Mouse (Mus musculus) stomach, embryonic 14.5 days (tissue): ENCODE measurements around the gene Gcfc2. TPM values are rescaled to one million over a fixed set of nuclear protein-coding genes. Genes with fewer than 3 reads are reported as not detected.

Experiments used
- ATAC-seq: fragments of 200-750 bp; cut with Nextera tagmentation; 2 replicates; pipeline ENCODE4 v1.8.0; 2017; ENCODE audit warnings: low read depth, moderate TSS enrichment; ENCODE audit not compliant: insufficient number of reproducible peaks, insufficient read depth, low FRiP score
- H3K27ac ChIP-seq: fragments of 300-500 bp; sonication (generic); 2 replicates; pipeline ENCODE4 v1.5.1; 2014; ENCODE audit warnings: mild to moderate bottlenecking, low read length, moderate library complexity, mixed read lengths
- H3K27me3 ChIP-seq: fragments of 300-500 bp; sonication (generic); 2 replicates; pipeline ENCODE4 v1.6.1; 2014; ENCODE audit warnings: low read length, control low read depth, mixed read lengths; ENCODE audit not compliant: control insufficient read depth, insufficient read depth
- H3K36me3 ChIP-seq: fragments of 300-500 bp; sonication (generic); 2 replicates; pipeline ENCODE4 v1.6.1; 2014; ENCODE audit warnings: mild to moderate bottlenecking, control low read depth, low read length, moderate library complexity, mixed read lengths; ENCODE audit not compliant: control insufficient read depth, insufficient read depth
- H3K4me1 ChIP-seq: fragments of 300-500 bp; sonication (generic); 2 replicates; pipeline ENCODE4 v1.6.1; 2014; ENCODE audit warnings: low read length, control low read depth, mixed read lengths; ENCODE audit not compliant: control insufficient read depth, insufficient read depth
- H3K4me2 ChIP-seq: fragments of 300-500 bp; sonication (generic); replicated peaks from 2 replicates; pipeline ENCODE4 v1.6.1; 2014; ENCODE audit warnings: low read depth, low read length, control low read depth
- H3K4me3 ChIP-seq: fragments of 300-500 bp; sonication (generic); 2 replicates; pipeline ENCODE4 v1.5.1; 2014; ENCODE audit warnings: low read depth, low read length, control low read depth
- H3K9ac ChIP-seq: fragments of 300-500 bp; sonication (generic); replicated peaks from 2 replicates; pipeline ENCODE4 v1.6.1; 2014; ENCODE audit warnings: low read depth, mild to moderate bottlenecking, control low read depth, low read length, moderate library complexity, mixed read lengths
- H3K9me3 ChIP-seq: fragments of 300-500 bp; sonication (generic); 2 replicates; pipeline ENCODE4 v1.6.1; 2016; ENCODE audit warnings: low read depth, low read length, control low read depth; ENCODE audit not compliant: control insufficient read depth
- WGBS: fragments of 180-500 bp; shearing (Covaris S2); extraction: QIAGEN DNeasy Blood & Tissue Kit; methylation state at CpG from one replicate; pipeline ENCODE4 v1.1.7; 2014; 5-methylcytosine and 5-hydroxymethylcytosine counted together
- polyA plus RNA-seq: library from polyadenylated mRNA; unstranded; fragments of >200 nt; fragmentation: Nextera tagmentation; extraction: Ambion mirVana; gene quantifications from 2 replicates; pipeline ENCODE4 v1.2.1, GENCODE M21; 2014

The Gcfc2 gene
- polyA plus RNA-seq, result 17.1 and 19.1 TPM in 2 replicates

- ATAC-seq, result peak; percentile 91
- under 1% methylated on average over 56 of the region's 56 CpGs for WGBS
- H3K9me3 ChIP-seq, result no peaks in the 10 kb centered on the region
Measured at GRCm38 (mm10) chr6:81923523-81924142, at the start of gene Gcfc2. Gcfc2 (plus strand) TSS chr6:81923669.

GRCm38 (mm10) chr6:81895678-81896230, 27.7 kb upstream of the Gcfc2 start:
- no peaks in the 10 kb centered on the region for H3K36me3 ChIP-seq
- WGBS, result 79% methylated on average over 2 of the region's 3 CpGs

More at GRCm38 (mm10) chr6:81923523-81924142, at the start of gene Gcfc2:
- Histone ChIP-seq H3K4me2 (peak within 1 kb of the TSS; percentile 59), H3K9ac (peak within 1 kb of the TSS; percentile 79), H3K4me1 (peaks cover 4% of the 10 kb centered on the region; the same call in 1 of the 2 replicates), H3K27me3 (no peaks in the 10 kb centered on the region), H3K27ac (no peak within 1 kb of the TSS; the same call in 1 of the 2 replicates), H3K36me3 (peaks cover 25% of the 10 kb centered on the region), H3K4me3 (peak within 1 kb of the TSS; percentile 86)

GRCm38 (mm10) chr6:81910302-81910855, 13.1 kb upstream of the Gcfc2 start:
- no peak overlapping the region for H3K4me2 ChIP-seq
- H3K9me3 ChIP-seq, result no peaks in the 10 kb centered on the region
- H3K27me3 ChIP-seq, result no peaks in the 10 kb centered on the region
- 85% methylated on average over 25 of the region's 25 CpGs for WGBS
- H3K4me1 ChIP-seq, result no peaks in the 10 kb centered on the region
- no peak overlapping the region for H3K27ac ChIP-seq
- ATAC-seq, result no peak
- H3K9ac ChIP-seq, result no peak overlapping the region
- no peak overlapping the region for H3K4me3 ChIP-seq
- H3K36me3 ChIP-seq, result no peaks in the 10 kb centered on the region

More at GRCm38 (mm10) chr6:81895678-81896230, 27.7 kb upstream of the Gcfc2 start:
- Histone ChIP-seq H3K27me3 (no peaks in the 10 kb centered on the region), H3K4me1 (no peaks in the 10 kb centered on the region), H3K9me3 (no peaks in the 10 kb centered on the region), H3K4me3 (no peak overlapping the region), H3K9ac (no peak overlapping the region), H3K4me2 (no peak overlapping the region), H3K27ac (no peak overlapping the region)
- no peak for ATAC-seq

GRCm38 (mm10) chr6:81911244-81911643, 12.2 kb upstream of the Gcfc2 start:
- Histone ChIP-seq H3K9ac (no peak overlapping the region), H3K36me3 (no peaks in the 10 kb centered on the region), H3K4me1 (no peaks in the 10 kb centered on the region), H3K4me2 (no peak overlapping the region), H3K4me3 (no peak overlapping the region), H3K27me3 (no peaks in the 10 kb centered on the region), H3K9me3 (no peaks in the 10 kb centered on the region), H3K27ac (no peak overlapping the region)
- no peak for ATAC-seq
- WGBS, result 84% methylated on average over 5 of the region's 5 CpGs

- no peak for ATAC-seq
- H3K9ac ChIP-seq, result no peak overlapping the region
- no peaks in the 10 kb centered on the region for H3K36me3 ChIP-seq
- 77% methylated on average over 4 of the region's 4 CpGs for WGBS
- no peak overlapping the region for H3K4me2 ChIP-seq
- H3K27ac ChIP-seq, result no peak overlapping the region
- no peak overlapping the region for H3K4me3 ChIP-seq
- H3K27me3 ChIP-seq, result no peaks in the 10 kb centered on the region
- no peaks in the 10 kb centered on the region for H3K9me3 ChIP-seq
- no peaks in the 10 kb centered on the region for H3K4me1 ChIP-seq
Measured at GRCm38 (mm10) chr6:81911713-81912112, 11.8 kb upstream of the Gcfc2 start.

GRCm38 (mm10) chr6:81912177-81912576, 11.3 kb upstream of the Gcfc2 start:
- no peak for ATAC-seq
- no peaks in the 10 kb centered on the region for H3K4me1 ChIP-seq
- no peak overlapping the region for H3K27ac ChIP-seq
- H3K4me2 ChIP-seq, result no peak overlapping the region
- H3K27me3 ChIP-seq, result no peaks in the 10 kb centered on the region
- WGBS, result 76% methylated on average over 3 of the region's 3 CpGs
- no peaks in the 10 kb centered on the region for H3K9me3 ChIP-seq
- H3K9ac ChIP-seq, result no peak overlapping the region
- H3K4me3 ChIP-seq, result no peak overlapping the region
- no peaks in the 10 kb centered on the region for H3K36me3 ChIP-seq

- peak overlapping the region; percentile 79; the same call in 1 of the 2 replicates for H3K9ac ChIP-seq
- no peaks in the 10 kb centered on the region for H3K27me3 ChIP-seq
- no peak overlapping the region for H3K27ac ChIP-seq
- WGBS, result 12% methylated on average over 5 of the region's 5 CpGs
- no peaks in the 10 kb centered on the region for H3K9me3 ChIP-seq
- no peak for ATAC-seq
- peak overlapping the region; percentile 59 for H3K4me2 ChIP-seq
- peaks cover 26% of the 10 kb centered on the region for H3K36me3 ChIP-seq
- H3K4me1 ChIP-seq, result peaks cover 4% of the 10 kb centered on the region; the same call in 1 of the 2 replicates
- H3K4me3 ChIP-seq, result peak overlapping the region; percentile 86
Measured at GRCm38 (mm10) chr6:81924304-81924703, 835 bp downstream of the Gcfc2 start.

GRCm38 (mm10) chr6:81929402-81929801, 5.9 kb downstream of the Gcfc2 start:
- H3K4me2 ChIP-seq, result no peak overlapping the region
- H3K36me3 ChIP-seq, result peaks cover 59% of the 10 kb centered on the region

More at GRCm38 (mm10) chr6:81929402-81929801, 5.9 kb downstream of the Gcfc2 start:
- no peak overlapping the region for H3K27ac ChIP-seq
- H3K9ac ChIP-seq, result no peak overlapping the region
- ATAC-seq, result no peak
- no peak overlapping the region for H3K4me3 ChIP-seq
- H3K27me3 ChIP-seq, result no peaks in the 10 kb centered on the region
- H3K9me3 ChIP-seq, result no peaks in the 10 kb centered on the region
- WGBS, result 88% methylated on average over 4 of the region's 4 CpGs
- peaks cover 4% of the 10 kb centered on the region; the same call in 1 of the 2 replicates for H3K4me1 ChIP-seq
